Mouse (Mus musculus) brain, embryonic 18.5 days (tissue): ENCODE results near the gene Sppl2b.

ENCODE experiments used
- DNase-seq: peaks from one replicate; pipeline ENCODE4 v3.0.0-alpha.2; 2012; ENCODE audit warnings: low read depth, low spot score

The Sppl2b gene

DNA sequence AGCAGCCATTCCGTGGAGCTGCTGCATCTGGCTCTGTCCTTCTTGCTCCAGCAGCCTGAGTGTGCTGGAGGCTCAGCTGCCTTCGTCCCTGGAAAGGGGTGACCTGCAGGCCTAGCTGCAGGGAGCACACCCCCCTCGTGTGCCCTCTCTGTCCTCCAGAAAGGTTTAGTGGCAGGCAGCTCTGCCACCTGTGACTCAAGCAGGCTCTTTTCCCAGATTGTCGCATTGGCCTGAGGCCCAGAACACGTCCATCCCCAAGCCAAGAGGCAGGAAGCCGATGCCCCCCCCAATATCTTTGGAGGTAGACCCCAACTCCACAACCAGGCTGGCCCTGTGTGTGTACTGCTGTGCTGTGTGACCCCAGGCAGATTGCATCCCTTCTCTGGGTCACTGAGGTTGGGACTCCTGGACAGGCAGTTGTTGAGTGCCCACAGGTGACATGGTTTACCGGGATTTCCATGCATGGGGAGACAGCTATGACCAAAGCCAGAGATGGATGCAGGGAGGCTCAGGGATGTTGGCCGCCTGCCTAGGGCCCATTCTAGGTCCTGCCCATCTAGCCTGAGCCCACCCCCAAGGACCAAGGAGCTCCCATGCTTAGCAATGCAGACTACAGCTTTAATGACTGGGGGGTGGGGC, 9.9 kb upstream of the Sppl2b start:
- DNase-seq = no peak

DNA sequence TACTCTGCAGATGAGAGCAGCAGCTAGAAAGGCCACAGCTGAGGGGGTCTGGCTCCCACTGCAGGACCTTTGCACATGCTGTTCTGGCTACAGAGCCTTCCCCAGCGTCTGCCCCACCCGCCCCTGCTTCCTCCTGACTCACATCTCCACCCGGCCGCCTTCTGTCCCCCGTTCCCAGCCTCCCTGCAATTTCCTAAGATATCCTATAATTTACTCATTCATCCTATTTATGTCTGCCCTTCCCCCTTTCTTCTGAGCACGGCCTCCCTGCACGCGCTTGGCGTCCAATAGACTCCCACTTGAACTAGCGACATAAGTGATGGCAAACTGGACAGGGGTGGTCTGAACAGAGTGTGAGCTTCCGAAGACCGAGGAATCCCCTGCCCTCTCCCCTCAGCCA, 9.3 kb upstream of the Sppl2b start:
- no peak for DNase-seq

DNA sequence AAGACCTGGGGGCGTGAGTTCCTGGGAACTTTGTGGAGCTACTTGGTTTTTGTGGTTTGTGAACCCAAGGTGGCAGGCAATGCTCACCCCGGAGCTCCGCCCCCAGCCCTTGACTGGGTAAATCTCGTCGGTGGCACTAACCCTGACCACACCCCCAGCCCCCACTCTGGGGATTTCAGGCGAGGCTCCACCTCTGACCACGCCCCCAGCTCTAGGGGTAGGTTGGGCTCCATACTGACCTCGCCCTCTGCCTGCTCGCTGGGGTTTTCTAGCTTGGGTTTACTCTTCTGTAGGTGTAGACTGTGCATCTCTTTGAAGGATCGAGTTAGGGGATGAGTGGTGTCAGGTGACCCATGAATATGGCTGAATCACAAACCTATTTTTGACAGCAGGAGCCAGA, 6.5 kb upstream of the Sppl2b start:
- no peak for DNase-seq

DNA sequence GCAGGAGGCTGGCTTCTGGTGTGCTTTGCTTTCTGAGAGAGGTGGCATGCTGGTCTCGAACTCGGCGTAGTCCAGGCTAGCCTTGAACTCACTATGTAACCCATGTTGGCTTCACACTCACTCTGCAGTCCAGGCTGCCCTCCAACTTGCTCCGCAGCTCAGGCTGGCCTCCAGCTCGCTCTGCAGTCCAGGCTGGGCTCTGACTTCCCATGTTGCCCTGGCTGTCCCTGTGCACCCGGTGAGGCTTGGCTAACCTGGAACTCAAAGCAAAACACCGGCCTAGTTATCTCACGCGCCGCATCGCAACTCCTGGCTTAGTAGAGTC, 636 bp downstream of the Sppl2b start:
- DNase-seq = no peak

DNA sequence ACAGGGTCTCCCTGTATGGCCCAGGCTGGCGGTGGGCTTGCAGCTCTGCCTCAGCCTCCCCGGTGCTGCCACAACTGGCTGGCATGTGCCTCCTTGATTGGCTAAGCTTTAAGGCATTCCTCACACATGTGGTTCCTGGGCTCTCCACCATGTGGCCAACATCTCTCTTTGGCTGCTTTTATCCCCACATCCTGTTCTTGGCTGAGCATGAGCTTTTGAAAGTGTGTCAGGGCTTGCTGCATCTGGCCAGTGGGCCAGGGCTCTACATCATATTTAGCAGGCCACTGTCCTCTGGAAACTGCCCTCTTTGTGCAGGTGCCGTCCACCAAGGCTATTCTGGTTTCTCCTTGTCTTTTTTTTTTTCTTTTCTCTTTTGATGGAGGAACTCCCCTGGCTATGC, 1.2 kb downstream of the Sppl2b start:
- DNase-seq = no peak

DNA sequence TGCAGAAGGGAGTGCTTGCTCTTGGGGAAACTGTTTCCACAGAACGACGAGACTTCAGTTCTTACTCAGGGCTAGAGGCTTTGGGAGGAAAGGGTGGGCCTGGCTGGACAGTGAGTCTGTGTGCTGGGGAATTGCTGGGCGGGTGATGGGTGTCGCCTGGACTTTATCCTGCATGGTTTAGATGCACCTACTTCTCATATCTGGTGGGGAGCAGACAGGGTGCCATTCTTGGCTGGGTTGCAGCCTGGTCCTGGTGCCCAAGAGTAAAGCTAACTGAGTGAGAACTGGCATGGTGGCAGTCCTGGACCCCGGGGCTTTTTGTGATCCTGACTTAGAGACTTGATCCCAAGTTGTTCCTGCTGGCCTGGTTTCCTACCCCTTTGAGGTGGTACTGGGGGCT, 1.8 kb downstream of the Sppl2b start:
- no peak for DNase-seq

DNA sequence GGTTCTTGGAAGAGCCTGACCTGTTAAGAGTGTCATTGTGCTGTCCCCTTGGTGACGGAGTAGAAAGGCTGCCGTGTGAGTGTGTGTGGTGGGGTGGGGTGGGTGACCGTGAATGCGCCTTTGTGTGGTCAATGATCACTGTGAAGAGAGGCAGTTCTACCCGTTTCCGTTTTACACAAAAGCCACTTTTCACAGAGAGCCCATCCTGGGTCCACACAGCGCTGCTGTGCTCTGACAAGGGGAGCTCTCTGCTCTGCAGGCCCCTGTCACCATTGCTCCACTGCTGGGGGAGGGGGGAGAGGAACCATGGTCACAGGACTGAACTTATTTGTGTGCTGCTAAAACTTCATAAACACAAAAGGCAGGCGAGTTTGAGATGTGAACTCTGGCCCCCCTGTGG, 2.3 kb downstream of the Sppl2b start:
- DNase-seq = no peak

DNA sequence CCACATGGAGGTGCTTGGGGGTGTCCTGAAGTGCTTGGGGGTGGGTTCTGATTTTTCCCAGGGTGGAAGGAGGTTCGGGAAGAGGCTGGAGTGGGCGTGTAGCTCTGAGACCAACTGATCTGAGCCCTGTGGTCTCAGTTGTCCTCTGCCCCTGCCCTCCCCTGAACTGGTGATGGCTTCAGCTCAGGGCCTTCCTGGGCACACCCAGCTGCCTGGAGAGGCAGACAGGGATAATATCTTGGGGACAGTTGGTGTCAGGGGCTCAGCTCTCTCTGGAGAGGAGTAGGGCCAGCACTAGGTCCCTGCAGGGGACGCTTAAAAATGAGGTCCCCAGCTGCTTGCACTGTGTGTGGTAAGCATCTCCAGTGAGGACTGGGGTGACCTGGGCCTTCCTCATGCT, 2.8 kb downstream of the Sppl2b start:
- DNase-seq = no peak

DNA sequence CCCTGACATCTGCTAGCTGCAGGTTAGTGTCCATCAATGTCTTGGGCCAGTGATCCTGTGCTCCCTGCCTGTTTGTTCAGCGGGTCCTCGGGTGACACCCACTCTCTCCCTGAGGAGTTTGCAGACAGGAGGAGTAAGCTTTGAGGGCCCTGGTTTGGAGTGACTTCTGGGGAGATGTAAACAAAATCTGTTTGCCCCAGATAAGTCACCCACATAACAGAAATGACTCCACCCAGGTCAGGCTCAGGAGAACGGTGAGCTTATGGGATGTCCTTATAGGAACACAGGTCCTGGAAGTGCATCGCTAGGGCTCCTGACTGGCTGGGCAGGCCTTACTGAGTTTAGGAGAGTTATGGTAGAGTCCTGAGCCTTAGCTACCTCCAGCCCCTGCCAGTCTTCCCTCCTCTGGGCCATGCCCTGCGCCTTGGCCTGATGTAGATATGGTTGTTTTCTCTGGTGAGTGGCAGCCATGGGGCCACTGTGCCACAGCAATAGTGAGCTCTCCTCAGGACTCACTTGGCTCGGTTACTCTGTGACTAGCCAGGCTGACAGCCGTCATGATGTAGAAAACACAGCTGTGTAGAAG, 3.4 kb downstream of the Sppl2b start:
- DNase-seq = no peak

DNA sequence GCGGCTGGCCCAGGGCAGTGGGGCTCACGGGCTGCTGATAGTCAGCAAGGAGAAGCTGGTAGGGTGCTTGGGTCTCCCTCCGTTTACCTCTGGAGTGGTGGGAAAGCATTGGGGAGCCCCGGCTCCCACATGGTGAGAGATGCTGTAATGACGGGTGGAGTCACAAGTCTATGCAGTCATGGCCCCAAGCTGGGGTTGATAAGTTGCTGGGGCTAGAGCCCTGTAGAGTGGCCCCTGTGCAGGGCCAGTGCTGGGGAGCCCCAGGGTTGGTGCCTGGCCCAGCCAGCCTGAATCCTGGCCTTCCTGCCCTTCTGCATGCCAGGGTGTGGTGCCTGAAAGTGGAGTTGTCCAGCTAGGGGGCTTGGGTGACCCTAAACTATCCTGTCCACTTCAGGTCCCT, 7.2 kb downstream of the Sppl2b start:
- no peak for DNase-seq

DNA sequence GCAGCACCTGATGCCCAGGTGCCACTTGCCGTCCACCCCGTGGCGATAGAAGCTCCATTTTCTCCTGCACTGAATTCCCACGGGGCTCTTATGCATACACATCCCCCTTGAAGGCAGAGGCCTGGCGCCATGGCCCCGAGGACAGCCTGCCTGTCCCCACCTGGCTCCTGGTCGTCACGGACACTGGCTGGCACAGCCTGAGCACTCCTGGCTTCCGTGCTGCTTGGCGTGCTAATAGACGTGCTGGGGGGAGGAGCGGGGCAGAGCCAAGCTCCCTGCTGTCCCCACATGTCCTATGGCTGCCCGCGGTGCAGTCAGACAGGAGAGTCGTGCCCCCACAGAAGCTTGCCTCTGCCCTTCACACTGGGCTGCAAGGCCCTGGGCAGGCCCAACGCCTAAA, 9.4 kb downstream of the Sppl2b start:
- DNase-seq = no peak

DNA sequence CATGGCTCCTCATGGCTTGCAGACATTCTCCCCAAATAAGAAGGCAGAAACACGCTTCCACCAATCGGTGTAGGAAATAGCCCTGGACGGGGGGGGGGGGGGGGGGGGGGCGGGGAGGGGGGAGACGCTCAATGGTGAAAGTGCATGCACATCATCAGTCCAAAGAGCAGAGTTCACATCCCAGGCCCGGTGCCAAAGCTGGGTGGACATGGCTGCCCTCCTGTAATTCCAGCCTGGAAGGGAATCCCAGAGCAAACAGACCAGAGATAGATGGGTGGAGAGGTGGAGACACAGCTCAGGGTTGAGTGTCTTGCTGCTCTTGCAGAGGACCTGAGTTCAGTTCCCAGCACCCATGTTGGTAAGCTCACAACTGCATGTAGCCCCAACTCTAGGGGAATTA, 15.9 kb downstream of the Sppl2b start:
- DNase-seq = no peak

DNA sequence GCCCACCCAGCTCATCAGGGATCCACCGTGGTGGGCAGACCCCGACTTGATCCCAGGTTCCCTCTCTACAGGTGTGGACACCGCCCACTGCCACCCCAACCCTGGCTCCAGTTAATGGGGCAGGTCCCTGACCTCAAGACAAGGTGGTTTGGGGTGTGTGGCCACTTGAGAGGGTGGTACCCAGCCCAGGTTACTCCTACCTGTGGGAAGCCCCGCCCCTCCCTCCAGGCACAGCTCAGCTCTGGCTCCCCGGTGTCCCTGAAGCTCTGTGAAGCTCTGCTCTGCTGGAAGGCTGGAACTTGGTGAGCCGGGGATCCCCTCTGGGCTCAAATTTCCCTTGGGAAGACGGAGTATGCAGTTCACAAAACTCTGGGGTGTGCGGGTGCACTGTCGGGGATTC, 16.5 kb downstream of the Sppl2b start, which contains the start of gene Tmprss9:
TSS of gene Tmprss9 (plus strand) at position 268 of the 400 bp plus-strand sequence.
- no peak for DNase-seq

DNA sequence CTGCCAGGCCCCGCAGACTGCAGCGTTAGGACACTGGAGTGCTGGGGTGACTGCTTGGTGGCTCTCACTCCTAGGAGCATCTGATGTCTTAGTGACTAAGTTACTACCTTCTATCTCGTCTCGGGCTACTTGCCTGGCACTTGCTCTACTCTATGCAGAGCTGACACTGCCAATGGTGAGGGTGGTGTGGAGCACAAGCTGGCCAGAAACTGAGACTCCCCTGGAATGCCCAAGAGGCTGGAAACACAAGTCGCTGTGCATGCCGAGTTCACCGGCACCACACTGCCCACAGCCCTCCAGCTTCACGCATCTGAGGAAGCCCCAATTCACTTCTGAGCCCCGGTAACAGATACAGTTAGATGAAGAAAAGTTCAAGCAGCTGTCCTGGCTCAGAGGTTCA, 19.0 kb downstream of the Sppl2b start:
- no peak for DNase-seq

DNA sequence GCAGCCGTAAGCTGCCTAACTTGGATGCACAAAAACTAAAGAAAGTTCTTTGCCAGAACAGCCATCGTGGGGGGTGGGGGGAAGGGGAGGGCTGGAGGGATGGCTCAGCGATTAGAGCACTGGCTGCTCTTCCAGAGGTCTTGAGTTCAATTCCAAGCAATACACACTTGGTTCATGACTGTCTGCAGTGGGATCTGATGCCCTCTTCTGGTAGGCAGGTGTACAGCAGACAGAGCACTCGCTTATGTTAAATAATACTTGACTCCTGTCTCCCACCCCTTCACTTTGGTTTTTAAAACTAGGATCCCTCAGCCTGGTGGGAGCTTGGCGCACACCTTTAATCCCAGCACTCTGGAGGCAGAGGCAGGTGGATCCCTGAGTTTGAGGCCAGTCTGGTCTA, 21.0 kb downstream of the Sppl2b start:
- no peak for DNase-seq

DNA sequence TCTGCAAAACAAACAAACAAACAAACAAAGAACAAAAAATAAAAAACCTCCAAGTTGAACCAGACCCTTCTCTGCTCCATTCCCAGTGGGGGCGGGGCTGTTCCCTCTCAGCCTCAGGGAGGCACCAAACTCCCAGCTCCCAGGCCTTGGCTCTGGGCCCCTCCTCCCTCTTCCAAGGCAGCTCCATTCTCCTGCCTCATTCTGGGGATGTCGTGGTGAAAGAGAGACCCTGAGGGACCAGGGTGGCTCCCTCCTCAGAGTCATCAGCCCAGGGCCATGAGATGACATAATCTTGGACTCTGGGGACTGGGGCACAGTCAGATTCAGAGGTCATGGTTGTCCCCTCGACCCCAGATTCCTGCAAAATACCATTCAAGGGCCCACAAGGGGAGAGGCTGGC, 21.5 kb downstream of the Sppl2b start:
- DNase-seq = no peak

DNA sequence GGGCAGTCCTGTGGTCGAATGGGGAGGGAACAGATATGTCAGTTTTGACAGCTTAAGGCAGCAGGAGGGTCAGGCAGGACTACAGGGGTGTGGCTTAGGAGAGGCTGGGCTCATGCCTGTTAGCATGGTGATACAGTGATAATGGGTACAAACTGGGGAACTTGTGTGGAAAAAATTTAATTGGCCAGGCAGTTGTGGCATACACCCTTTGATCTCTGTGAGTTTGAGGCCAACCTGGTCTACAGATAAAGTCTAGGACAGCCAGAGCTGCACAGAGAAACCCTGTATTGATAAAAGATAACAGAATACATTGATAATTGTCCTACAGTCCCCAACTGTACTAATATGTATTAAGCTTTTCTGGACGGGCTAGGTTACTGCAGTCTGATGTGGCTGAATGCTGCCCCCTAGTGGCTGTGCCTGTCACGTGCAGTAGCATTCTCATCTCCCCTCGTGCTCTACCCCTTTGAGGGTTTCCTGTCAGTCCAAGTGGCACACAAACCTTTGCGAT, 25.1 kb downstream of the Sppl2b start:
- no peak for DNase-seq

DNA sequence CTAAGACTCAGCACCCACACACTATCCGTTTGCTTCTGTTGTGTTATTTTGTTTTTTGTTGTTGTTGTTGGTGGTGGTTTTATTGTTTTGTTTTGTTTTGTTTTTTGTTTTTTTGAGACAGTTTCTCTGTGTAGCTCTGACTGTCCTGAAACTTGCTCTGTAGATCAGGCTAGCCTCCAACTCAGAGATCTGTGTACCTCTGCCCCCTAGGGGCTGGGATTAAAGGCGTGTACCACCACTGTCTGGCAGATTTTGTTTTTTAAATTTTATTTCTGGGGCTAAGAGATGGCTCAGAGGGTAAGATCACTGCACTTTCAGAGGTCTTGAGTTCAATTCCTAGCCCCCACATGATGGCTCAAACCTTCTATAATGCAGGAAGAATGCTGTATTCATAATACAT, 25.8 kb downstream of the Sppl2b start:
- no peak for DNase-seq

DNA sequence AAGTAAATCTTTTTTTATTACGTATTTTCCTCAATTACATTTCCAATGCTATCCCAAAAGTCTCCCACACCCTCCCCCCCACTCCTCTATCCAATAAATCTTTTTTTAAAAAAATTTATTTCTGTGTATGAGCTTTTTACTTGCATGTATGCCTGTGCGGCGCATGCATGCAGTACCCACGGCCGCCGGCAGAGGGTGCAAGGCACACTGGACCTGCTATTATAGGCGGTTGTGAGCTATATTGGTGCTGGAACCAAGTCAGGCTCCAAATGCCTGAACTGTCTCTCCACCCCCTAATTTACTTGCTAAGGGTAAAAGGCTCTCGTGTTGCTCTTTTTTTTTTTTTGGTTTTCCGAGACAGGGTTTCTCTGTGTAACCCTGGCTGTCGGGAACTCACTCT, 26.2 kb downstream of the Sppl2b start:
- DNase-seq = no peak

DNA sequence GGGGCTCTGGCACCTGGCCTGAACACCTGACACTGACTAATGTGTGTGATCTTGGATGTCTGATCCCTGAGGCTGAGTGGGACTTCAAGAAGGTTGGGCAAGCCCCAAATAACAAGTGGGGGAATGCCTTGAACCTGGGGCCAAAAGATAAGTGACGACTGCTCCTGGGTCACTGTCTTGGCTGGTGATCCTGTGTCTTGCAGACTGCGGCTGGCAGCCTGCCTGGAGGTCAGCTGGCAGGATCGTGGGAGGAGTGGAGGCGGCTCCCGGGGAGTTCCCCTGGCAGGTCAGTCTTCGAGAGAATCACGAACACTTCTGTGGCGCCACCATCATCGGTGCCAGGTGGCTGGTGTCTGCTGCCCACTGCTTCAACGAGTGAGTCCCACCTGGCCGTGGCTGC, 32.1 kb downstream of the Sppl2b start:
- no peak for DNase-seq

DNA sequence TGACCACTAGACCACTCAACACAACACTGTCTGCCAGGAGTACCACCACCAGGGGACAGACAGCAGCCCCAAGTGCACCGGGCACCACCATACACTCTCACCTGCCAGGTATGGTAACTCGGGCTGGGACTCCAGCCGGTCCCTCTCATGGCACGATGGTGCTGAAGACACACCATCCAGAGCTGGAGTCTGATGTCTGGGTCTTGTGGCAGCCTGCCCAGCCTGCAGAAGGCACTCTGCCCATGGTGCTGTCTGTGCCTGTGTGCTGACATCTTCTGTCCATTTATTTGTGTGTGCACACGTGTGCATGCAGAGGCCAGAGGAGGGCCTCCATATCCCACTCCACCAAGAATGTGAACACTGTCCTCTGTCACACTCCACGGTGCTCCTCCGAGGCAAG, 40.0 kb downstream of the Sppl2b start:
- DNase-seq = no peak

DNA sequence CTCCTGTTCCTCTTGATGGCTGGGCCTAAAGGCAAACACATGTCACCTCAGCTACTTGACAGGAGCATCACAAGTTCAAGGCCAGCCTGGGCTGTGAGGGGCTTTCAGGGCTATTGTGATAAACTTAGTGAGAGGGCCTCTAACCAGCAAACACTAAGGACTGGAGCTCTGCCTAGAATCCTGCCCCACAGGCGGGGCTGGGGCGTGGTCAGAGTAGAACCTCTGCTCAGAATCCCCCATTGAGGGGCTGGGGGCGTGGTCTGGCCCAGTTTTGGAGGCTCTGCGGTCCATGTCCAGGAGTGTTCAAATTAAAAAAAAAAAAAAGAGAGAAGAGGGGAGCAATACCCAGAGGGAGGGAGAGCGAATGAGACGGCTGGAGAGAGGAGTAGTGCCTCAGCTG, 40.6 kb downstream of the Sppl2b start:
- no peak for DNase-seq

DNA sequence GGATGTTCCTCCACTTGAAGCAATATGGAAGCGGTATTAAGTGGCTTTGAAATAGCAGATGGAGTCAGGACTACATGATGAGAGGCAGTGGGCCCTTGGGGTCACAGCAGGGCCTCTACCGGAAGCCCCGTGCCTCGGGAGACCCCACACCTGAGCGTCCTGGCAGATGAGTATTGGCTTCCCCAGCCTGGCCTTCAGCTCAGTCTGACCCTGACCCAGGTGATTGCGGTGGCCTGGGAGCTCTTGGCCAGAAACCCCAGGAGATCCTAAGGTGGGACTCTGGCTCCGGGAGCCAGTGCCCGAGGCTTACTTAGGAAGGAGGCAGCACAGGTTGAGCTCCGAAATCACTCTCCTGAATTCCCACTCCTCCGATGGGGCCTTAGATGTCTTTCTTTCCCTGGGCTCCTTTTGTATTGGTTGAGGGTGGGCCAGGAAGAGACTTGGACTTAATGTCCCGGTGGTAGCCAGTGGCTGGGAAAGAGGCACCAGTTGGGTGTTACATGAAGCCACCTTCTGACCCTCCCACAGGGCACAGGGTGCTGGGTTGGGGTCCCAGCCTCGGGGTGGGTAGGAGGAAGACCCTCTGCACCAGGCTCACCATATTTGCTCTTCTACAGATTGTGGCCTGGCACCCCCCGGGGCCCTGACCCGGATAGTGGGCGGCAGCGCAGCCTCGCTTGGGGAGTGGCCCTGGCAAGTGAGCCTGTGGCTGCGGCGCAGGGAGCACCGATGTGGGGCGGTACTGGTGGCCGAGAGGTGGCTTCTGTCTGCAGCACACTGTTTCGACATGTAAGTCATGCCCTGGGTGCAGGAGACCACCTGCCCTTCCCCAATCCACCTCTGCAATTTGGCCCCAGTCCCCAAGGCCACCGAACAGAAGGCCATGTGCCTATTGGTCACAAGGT, 41.8 kb downstream of the Sppl2b start:
- no peak for DNase-seq
